Mouse (Mus musculus): ENCODE data around the gene Nipsnap2.
"Not testable (repeated sequence)": the region's sequence is repeated elsewhere in the genome, so short reads cannot be mapped to it uniquely, and the experiment has no call there.

Nipsnap2 gene

GRCm38 (mm10) chr5:129761865-129762540, 37.1 kb downstream of the Nipsnap2 start:
- peak; percentile 12 to 22 for DNase-seq (ENCODE audit: low spot score in 2 of 2)

- DNase-seq (ENCODE audit: low spot score in 2 of 2), result no peak
These were observed 45.8 kb downstream of the Nipsnap2 start for GRCm38 (mm10) chr5:129770443-129771355.

- DNase-seq (ENCODE audit: low spot score in 2 of 2), result no peak
These were observed 47.6 kb downstream of the Nipsnap2 start for GRCm38 (mm10) chr5:129772433-129772832.

GRCm38 (mm10) chr5:129773330-129773729, 48.5 kb downstream of the Nipsnap2 start:
- not testable (repeated sequence) for DNase-seq (ENCODE audit: low spot score in 2 of 2)

GRCm38 (mm10) chr5:129774661-129775060, 49.8 kb downstream of the Nipsnap2 start:
- no peak for DNase-seq (ENCODE audit: low spot score in 2 of 2)

GRCm38 (mm10) chr5:129778348-129778995, 53.6 kb downstream of the Nipsnap2 start:
- no peak for DNase-seq (ENCODE audit: low spot score in 2 of 2)

- peak; percentile 49 to 64 for DNase-seq (ENCODE audit: low spot score in 2 of 2)
These were observed 54.3 kb downstream of the Nipsnap2 start for GRCm38 (mm10) chr5:129778996-129779716.

- DNase-seq (ENCODE audit: low spot score in 2 of 2), result no peak
These were observed 55.3 kb downstream of the Nipsnap2 start for GRCm38 (mm10) chr5:129780131-129780530.

- no peak for DNase-seq (ENCODE audit: low spot score in 2 of 2)
These were observed 57.3 kb downstream of the Nipsnap2 start for GRCm38 (mm10) chr5:129782211-129782610.

- no peak for DNase-seq (ENCODE audit: low spot score in 2 of 2)
These were observed 60.5 kb downstream of the Nipsnap2 start for GRCm38 (mm10) chr5:129785235-129785870.

- no peak for DNase-seq (ENCODE audit: low spot score in 2 of 2)
These were observed 61.3 kb downstream of the Nipsnap2 start for GRCm38 (mm10) chr5:129786161-129786560.

GRCm38 (mm10) chr5:129786818-129787790, 62.2 kb downstream of the Nipsnap2 start, which contains the start of gene Psph:
Gene Psph (minus strand): TSS chr5:129787449.
- peak; percentile 97 for DNase-seq (ENCODE audit: low spot score in 2 of 2)

- no peak for DNase-seq (ENCODE audit: low spot score in 2 of 2)
These were observed 63.1 kb downstream of the Nipsnap2 start for GRCm38 (mm10) chr5:129787818-129788593.

- not testable (repeated sequence) for DNase-seq (ENCODE audit: low spot score in 2 of 2)
These were observed 65.7 kb downstream of the Nipsnap2 start for GRCm38 (mm10) chr5:129790591-129790990.
